Mouse (Mus musculus) forebrain, embryonic 15.5 days (tissue): ENCODE measurements around the gene Prpf3. TPM values are rescaled to one million over a fixed set of nuclear protein-coding genes. Genes with fewer than 3 reads are reported as not detected.

Source experiments
- ATAC-seq: fragments of 200-750 bp; cut with Nextera tagmentation; replicated peaks from 2 replicates; pipeline ENCODE4 v1.8.0; 2017; ENCODE audit warnings: mild to moderate bottlenecking, moderate TSS enrichment, moderate library complexity
- H3K27ac ChIP-seq: fragments of 300-500 bp; sonication (generic); replicated peaks from 2 replicates; pipeline ENCODE4 v1.5.1; 2015; ENCODE audit warnings: mild to moderate bottlenecking, inconsistent platforms
- H3K27me3 ChIP-seq: fragments of 300-500 bp; sonication (generic); 2 replicates; pipeline ENCODE4 v1.6.1; 2015; ENCODE audit warnings: inconsistent platforms
- H3K36me3 ChIP-seq: fragments of 300-500 bp; sonication (generic); 2 replicates; pipeline ENCODE4 v1.6.1; 2015; ENCODE audit warnings: mild to moderate bottlenecking, inconsistent platforms
- H3K4me1 ChIP-seq: fragments of 300-500 bp; sonication (generic); 2 replicates; pipeline ENCODE4 v1.6.1; 2015; ENCODE audit warnings: inconsistent platforms
- H3K4me2 ChIP-seq: fragments of 300-500 bp; sonication (generic); replicated peaks from 2 replicates; pipeline ENCODE4 v1.6.1; 2015; ENCODE audit warnings: mild to moderate bottlenecking, inconsistent platforms
- H3K4me3 ChIP-seq: fragments of 300-500 bp; sonication (generic); 2 replicates; pipeline ENCODE4 v1.5.1; 2015; ENCODE audit warnings: mild to moderate bottlenecking, inconsistent platforms
- H3K9ac ChIP-seq: fragments of 300-500 bp; sonication (generic); replicated peaks from 2 replicates; pipeline ENCODE4 v1.6.1; 2015; ENCODE audit warnings: mild to moderate bottlenecking, inconsistent platforms
- H3K9me3 ChIP-seq: fragments of 300-500 bp; sonication (generic); 2 replicates; pipeline ENCODE4 v1.6.1; 2016; ENCODE audit warnings: inconsistent platforms
- WGBS: fragments of 180-500 bp; shearing (Covaris S2); methylation state at CpG from one replicate; pipeline ENCODE4 v1.1.7; 2015; ENCODE audit warnings: mixed read lengths; 5-methylcytosine and 5-hydroxymethylcytosine counted together
- polyA plus RNA-seq: library from polyadenylated mRNA; unstranded; fragments of >200 nt; fragmentation: Nextera tagmentation; extraction: Ambion mirVana; gene quantifications from 2 replicates; pipeline ENCODE4 v1.2.1, GENCODE M21; 2015

The Prpf3 gene
- polyA plus RNA-seq, 1 experiment from 2014 or later: 43.0 TPM

- H3K4me2 ChIP-seq: peak overlapping the region; percentile 61
- peaks cover 6% of the 10 kb centered on the region; the same call in 1 of the 2 replicates for H3K36me3 ChIP-seq
- H3K9me3 ChIP-seq: no peaks in the 10 kb centered on the region
- peaks cover 18% of the 10 kb centered on the region for H3K4me1 ChIP-seq
- no peaks in the 10 kb centered on the region for H3K27me3 ChIP-seq
- 24% methylated on average over 7 of the region's 7 CpGs for WGBS
- H3K27ac ChIP-seq: peak overlapping the region; percentile 80
- peak; percentile 2; the same call in 1 of the 2 replicates for ATAC-seq
- peak overlapping the region; percentile 52 for H3K9ac ChIP-seq
- peak overlapping the region; percentile 54 for H3K4me3 ChIP-seq
These were observed 37.4 kb upstream of the Prpf3 start for GRCm38 (mm10) chr3:95893126-95893525.

GRCm38 (mm10) chr3:95892066-95893052 lies 36.7 kb upstream of the Prpf3 start:
- Histone ChIP-seq H3K4me3 (no peak overlapping the region), H3K9me3 (no peaks in the 10 kb centered on the region), H3K4me2 (no peak overlapping the region), H3K27ac (peak overlapping the region; percentile 36; the same call in 1 of the 2 replicates), H3K4me1 (peaks cover 18% of the 10 kb centered on the region), H3K9ac (0 out of 2 replicates have a peak overlapping the region, but pooled peaks have one; percentile 3), H3K27me3 (no peaks in the 10 kb centered on the region), H3K36me3 (peaks cover under 1% of the 10 kb centered on the region; the same call in 1 of the 2 replicates)
- WGBS: 44% methylated on average over 11 of the region's 11 CpGs
- no peak for ATAC-seq

GRCm38 (mm10) chr3:95891211-95892065 lies 35.8 kb upstream of the Prpf3 start, which contains the start of gene BC028528:
Gene BC028528, minus strand, starts transcription at chr3:95892005.
- WGBS: 33% methylated on average over 12 of the region's 12 CpGs
- Histone ChIP-seq H3K4me3 (0 out of 2 replicates have a peak within 1 kb of the TSS, but pooled peaks have one; percentile 3), H3K27me3 (no peaks in the 10 kb centered on the region), H3K27ac (peak within 1 kb of the TSS; percentile 43; the same call in 1 of the 2 replicates), H3K36me3 (no peaks in the 10 kb centered on the region), H3K4me1 (peaks cover 18% of the 10 kb centered on the region), H3K4me2 (no peak within 1 kb of the TSS), H3K9me3 (no peaks in the 10 kb centered on the region), H3K9ac (0 out of 2 replicates have a peak within 1 kb of the TSS, but pooled peaks have one; percentile 5)
- ATAC-seq: no peak

GRCm38 (mm10) chr3:95889664-95890063 lies 34.0 kb upstream of the Prpf3 start:
- Histone ChIP-seq H3K4me2 (no peak overlapping the region), H3K36me3 (no peaks in the 10 kb centered on the region), H3K4me1 (peaks cover 8% of the 10 kb centered on the region), H3K27ac (no peak overlapping the region), H3K9me3 (no peaks in the 10 kb centered on the region), H3K27me3 (no peaks in the 10 kb centered on the region), H3K9ac (no peak overlapping the region), H3K4me3 (no peak overlapping the region)
- no peak for ATAC-seq
- 83% methylated on average over 3 of the region's 3 CpGs for WGBS

GRCm38 (mm10) chr3:95887596-95887995 lies 31.9 kb upstream of the Prpf3 start:
- 81% methylated on average over 4 of the region's 4 CpGs for WGBS
- H3K36me3 ChIP-seq: no peaks in the 10 kb centered on the region
- H3K4me3 ChIP-seq: no peak overlapping the region
- H3K9me3 ChIP-seq: no peaks in the 10 kb centered on the region
- H3K9ac ChIP-seq: no peak overlapping the region
- peaks cover 5% of the 10 kb centered on the region for H3K4me1 ChIP-seq
- no peaks in the 10 kb centered on the region for H3K27me3 ChIP-seq
- ATAC-seq: no peak
- no peak overlapping the region for H3K4me2 ChIP-seq
- no peak overlapping the region for H3K27ac ChIP-seq

- H3K4me3 ChIP-seq: no peak overlapping the region
- ATAC-seq: no peak
- H3K27ac ChIP-seq: no peak overlapping the region
- no peak overlapping the region for H3K9ac ChIP-seq
- H3K36me3 ChIP-seq: no peaks in the 10 kb centered on the region
- H3K27me3 ChIP-seq: no peaks in the 10 kb centered on the region
- H3K4me1 ChIP-seq: peaks cover 15% of the 10 kb centered on the region
- H3K9me3 ChIP-seq: no peaks in the 10 kb centered on the region
- no peak overlapping the region for H3K4me2 ChIP-seq
- WGBS: 89% methylated on average over 5 of the region's 5 CpGs
These were observed 28.7 kb upstream of the Prpf3 start for GRCm38 (mm10) chr3:95884400-95884799.

GRCm38 (mm10) chr3:95882816-95883425 lies 27.2 kb upstream of the Prpf3 start:
- Histone ChIP-seq H3K4me2 (peak overlapping the region; percentile 100), H3K27me3 (no peaks in the 10 kb centered on the region), H3K4me1 (peaks cover 15% of the 10 kb centered on the region), H3K4me3 (peak overlapping the region; percentile 56), H3K9ac (peak overlapping the region; percentile 34), H3K9me3 (no peaks in the 10 kb centered on the region), H3K27ac (no peak overlapping the region), H3K36me3 (no peaks in the 10 kb centered on the region)
- ATAC-seq: no peak
- WGBS: 2% methylated on average over 24 of the region's 24 CpGs

GRCm38 (mm10) chr3:95881979-95882815 lies 26.5 kb upstream of the Prpf3 start, which contains the start of gene Ciart:
Gene Ciart, minus strand, starts transcription at chr3:95882251.
- no peak within 1 kb of the TSS for H3K27ac ChIP-seq
- H3K36me3 ChIP-seq: no peaks in the 10 kb centered on the region
- H3K4me2 ChIP-seq: peak within 1 kb of the TSS; percentile 100
- no peaks in the 10 kb centered on the region for H3K9me3 ChIP-seq
- H3K27me3 ChIP-seq: no peaks in the 10 kb centered on the region
- H3K9ac ChIP-seq: peak within 1 kb of the TSS; percentile 34
- peaks cover 15% of the 10 kb centered on the region for H3K4me1 ChIP-seq
- peak; percentile 99 for ATAC-seq
- peak within 1 kb of the TSS; percentile 56 for H3K4me3 ChIP-seq
- WGBS: under 1% methylated on average over 66 of the region's 66 CpGs

- no peak overlapping the region for H3K4me2 ChIP-seq
- no peak overlapping the region for H3K9ac ChIP-seq
- no peaks in the 10 kb centered on the region for H3K36me3 ChIP-seq
- no peak overlapping the region for H3K27ac ChIP-seq
- WGBS: 89% methylated on average over 4 of the region's 4 CpGs
- H3K27me3 ChIP-seq: no peaks in the 10 kb centered on the region
- H3K4me3 ChIP-seq: no peak overlapping the region
- no peak for ATAC-seq
- H3K9me3 ChIP-seq: no peaks in the 10 kb centered on the region
- peaks cover 15% of the 10 kb centered on the region for H3K4me1 ChIP-seq
These were observed 23.4 kb upstream of the Prpf3 start for GRCm38 (mm10) chr3:95879063-95879462.

- 74% methylated on average over 7 of the region's 7 CpGs for WGBS
These were observed 16.4 kb upstream of the Prpf3 start for GRCm38 (mm10) chr3:95872048-95872447.

More at GRCm38 (mm10) chr3:95872048-95872447, 16.4 kb upstream of the Prpf3 start:
- Histone ChIP-seq H3K4me1 (peaks cover 17% of the 10 kb centered on the region), H3K36me3 (peaks cover 16% of the 10 kb centered on the region; the same call in 1 of the 2 replicates), H3K27ac (0 out of 2 replicates have a peak overlapping the region, but pooled peaks have one; percentile 69), H3K4me3 (peak overlapping the region; percentile 57), H3K9me3 (no peaks in the 10 kb centered on the region), H3K9ac (peak overlapping the region; percentile 70), H3K4me2 (peak overlapping the region; percentile 54), H3K27me3 (no peaks in the 10 kb centered on the region)
- ATAC-seq: no peak
